Mouse (Mus musculus) embryonic fibroblast, embryonic 13.5 days (primary cell): ENCODE results near the gene Fam129a.

Experiments
- CTCF ChIP-seq: IDR thresholded peaks from 2 replicates; pipeline ENCODE4 v1.5.1; 2011; ENCODE audit warnings: mild to moderate bottlenecking, control low read depth, low read length, moderate library complexity, borderline replicate concordance; ENCODE audit not compliant: insufficient read depth
- POLR2A ChIP-seq: IDR thresholded peaks from 2 replicates; pipeline ENCODE4 v1.6.1; 2011; ENCODE audit warnings: low read depth, mild to moderate bottlenecking, control low read depth, low read length, moderate library complexity

DNA sequence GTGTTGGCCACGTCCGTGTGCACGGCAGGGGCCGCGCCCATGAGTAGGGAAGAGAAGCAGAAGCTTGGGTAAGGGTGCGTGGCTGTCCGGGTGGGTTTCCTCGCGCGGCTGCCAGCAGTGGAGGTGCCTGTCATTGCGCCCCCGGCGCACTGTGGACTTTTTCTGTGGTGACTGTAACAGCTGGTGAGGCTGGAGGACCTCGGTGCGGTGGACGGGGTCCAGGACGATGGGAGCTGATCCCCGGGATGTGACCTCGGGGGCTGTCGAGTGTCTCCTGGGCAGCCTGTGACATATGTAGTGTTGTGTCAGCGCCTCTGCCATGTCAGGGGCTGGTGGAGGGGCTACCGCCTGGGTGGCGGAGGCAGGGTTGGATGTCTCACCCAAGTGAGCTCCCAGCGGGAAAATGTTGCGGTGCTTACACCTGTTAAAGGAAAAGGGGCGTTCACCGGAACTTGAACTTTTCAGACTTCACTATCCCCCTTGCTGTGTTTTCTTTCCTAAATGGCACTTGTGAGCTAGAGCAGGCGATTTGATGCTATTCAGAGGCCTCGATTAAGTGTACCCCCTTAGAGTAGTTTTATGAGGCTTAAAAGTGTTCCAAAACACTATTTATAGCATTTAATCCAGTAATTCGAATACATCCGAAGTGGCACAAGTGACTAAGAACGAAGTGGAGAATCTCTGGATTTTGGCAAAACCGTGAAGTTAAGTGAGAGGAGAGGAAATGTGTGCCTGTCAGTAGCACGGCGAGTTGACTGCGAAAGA lies 184.9 kb downstream of the Fam129a start:
- TF ChIP-seq CTCF (no peak), POLR2A (no peak)
